Mouse (Mus musculus): Measurements from ENCODE around the gene Svbp. TPM values are rescaled to one million over a fixed set of nuclear protein-coding genes. Genes with fewer than 3 reads are reported as not detected.

Gene Svbp
- polyA plus RNA-seq, 1 experiment, result 186 TPM

DNA sequence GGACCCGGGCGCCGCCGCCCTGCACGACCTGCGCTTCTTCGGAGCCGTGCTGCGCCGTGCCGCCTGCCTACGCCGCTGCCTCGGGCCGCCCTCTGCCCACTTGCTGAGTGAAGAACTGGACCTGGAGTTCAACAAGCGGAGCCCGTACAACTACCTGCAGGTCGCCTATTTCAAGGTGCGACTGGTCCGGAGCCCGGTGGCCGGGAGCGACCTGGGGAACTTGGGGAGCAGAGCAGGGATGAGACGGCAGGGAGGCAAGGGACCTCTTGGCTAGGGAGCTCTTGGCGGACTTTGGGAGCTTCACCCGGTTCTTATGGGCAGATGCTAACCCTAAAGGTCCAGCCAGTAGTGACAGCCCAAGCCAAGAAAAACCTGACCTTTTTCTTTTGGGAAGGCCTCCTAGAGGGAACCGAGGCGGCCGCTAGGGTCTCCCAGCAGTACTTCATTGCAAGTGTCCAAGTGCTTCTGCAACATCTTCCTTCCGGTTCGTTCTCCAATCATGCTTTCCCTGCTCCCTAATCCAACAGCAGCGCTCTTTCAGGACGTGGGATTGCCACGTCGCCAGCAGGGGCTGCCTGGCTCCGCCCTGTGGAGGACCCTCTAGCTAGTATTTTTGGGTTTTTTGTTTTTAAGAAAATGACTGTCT lies 38.3 kb downstream of the Svbp start:
- no peak for TF ChIP-seq POLR2A (IDR thresholded peaks at IDR 0.05; ENCODE audit: control insufficient read depth, low read depth, low read length)
- TF ChIP-seq CTCF (IDR thresholded peaks at IDR 0.05; ENCODE audit: control insufficient read depth, insufficient read depth, insufficient replicate concordance, low read depth, low read length), result no peak
- H3K27me3 ChIP-seq (ENCODE audit: control insufficient read depth, insufficient read depth, low read length), result no peaks in the 10 kb centered on the region
- H3K4me1 ChIP-seq (ENCODE audit: control insufficient read depth, insufficient read depth, low read length), result peaks cover 7% of the 10 kb centered on the region
- peak overlapping the region; percentile 53; the same call in 1 of the 2 replicates for H3K27ac ChIP-seq (ENCODE audit: control insufficient read depth, insufficient read depth, low read depth, low read length)
- peak overlapping the region; percentile 87 for H3K4me3 ChIP-seq (ENCODE audit: control insufficient read depth, low read depth, low read length)
- no peaks in the 10 kb centered on the region for H3K36me3 ChIP-seq (ENCODE audit: control insufficient read depth, insufficient read depth, low read length)

DNA sequence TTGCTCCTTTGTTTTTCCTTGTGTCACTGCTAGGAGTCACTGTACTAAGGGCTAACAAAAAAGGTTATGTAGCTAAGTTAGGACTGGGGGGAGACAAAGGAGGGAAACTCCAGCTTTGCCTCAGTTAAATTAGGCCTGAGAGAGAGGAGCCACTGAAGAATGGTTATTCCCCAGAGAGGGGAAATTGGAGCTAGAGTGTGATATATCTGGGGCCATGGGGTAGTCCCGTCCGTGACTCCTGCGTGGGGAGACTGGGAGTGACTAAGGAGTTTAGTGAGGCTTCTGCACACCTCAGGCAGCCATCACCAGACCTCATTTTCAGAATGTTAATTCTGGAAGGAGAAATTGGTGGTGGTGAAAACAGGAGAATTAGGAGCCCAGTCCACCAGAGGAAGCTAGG lies 39.2 kb downstream of the Svbp start:
- no peaks in the 10 kb centered on the region for H3K36me3 ChIP-seq (ENCODE audit: control insufficient read depth, insufficient read depth, low read length)
- TF ChIP-seq CTCF (IDR thresholded peaks at IDR 0.05; ENCODE audit: control insufficient read depth, insufficient read depth, insufficient replicate concordance, low read depth, low read length) (no peak), POLR2A (IDR thresholded peaks at IDR 0.05; ENCODE audit: control insufficient read depth, low read depth, low read length) (no peak)
- H3K27me3 ChIP-seq (ENCODE audit: control insufficient read depth, insufficient read depth, low read length), result no peaks in the 10 kb centered on the region
- no peak overlapping the region for H3K27ac ChIP-seq (ENCODE audit: control insufficient read depth, insufficient read depth, low read depth, low read length)
- H3K4me1 ChIP-seq (ENCODE audit: control insufficient read depth, insufficient read depth, low read length), result peaks cover 8% of the 10 kb centered on the region
- no peak overlapping the region for H3K4me3 ChIP-seq (ENCODE audit: control insufficient read depth, low read depth, low read length)

DNA sequence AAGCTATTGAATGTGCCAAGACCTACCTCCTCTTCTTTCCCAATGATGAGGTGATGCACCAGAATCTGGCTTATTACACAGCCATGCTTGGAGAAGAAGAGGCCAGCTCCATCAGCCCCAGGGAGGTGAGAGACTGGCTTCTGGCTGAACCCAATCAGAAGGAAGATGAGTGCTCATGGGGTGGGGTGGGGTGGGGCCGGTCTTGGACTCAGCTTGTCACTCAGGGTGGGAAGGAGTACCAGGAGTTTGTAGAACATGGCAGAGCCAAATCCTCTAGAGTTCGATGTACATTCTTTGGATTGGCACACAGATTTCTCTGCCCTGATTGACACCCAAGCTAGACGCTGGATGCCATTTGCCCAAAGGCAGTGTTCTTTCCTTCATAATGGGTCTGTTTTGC lies 43.6 kb downstream of the Svbp start:
- Histone ChIP-seq H3K36me3 (ENCODE audit: control insufficient read depth, insufficient read depth, low read length) (no peaks in the 10 kb centered on the region), H3K4me1 (ENCODE audit: control insufficient read depth, insufficient read depth, low read length) (peaks cover 3% of the 10 kb centered on the region), H3K4me3 (ENCODE audit: control insufficient read depth, low read depth, low read length) (no peak overlapping the region), H3K27ac (ENCODE audit: control insufficient read depth, insufficient read depth, low read depth, low read length) (no peak overlapping the region), H3K27me3 (ENCODE audit: control insufficient read depth, insufficient read depth, low read length) (no peaks in the 10 kb centered on the region)
- TF ChIP-seq POLR2A (IDR thresholded peaks at IDR 0.05; ENCODE audit: control insufficient read depth, low read depth, low read length) (no peak), CTCF (IDR thresholded peaks at IDR 0.05; ENCODE audit: control insufficient read depth, insufficient read depth, insufficient replicate concordance, low read depth, low read length) (no peak)

DNA sequence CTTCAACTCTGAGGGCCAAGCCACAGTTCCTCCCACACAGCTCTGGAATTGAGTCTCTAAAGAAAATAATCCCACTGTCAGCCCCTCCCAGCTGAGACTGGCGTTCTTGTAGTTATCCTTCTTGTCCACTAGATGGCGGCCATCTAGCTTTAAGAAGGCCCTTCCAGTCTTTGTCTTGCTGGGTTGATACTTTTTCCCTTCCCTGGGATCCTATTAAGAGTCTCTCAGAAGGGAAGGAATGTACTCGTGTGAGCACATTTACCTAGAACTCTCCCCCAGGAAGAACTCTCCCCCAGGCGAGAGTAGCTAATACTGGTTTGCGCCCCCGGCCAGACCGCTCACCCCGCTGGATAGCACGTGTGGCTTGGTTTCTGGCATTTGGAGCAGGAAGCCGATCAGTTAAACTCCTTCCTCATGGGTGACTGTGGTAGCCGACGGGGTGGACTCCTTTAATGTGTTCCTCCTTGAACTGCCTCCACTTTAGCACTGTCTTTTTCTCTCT lies 44.1 kb downstream of the Svbp start:
- Histone ChIP-seq H3K27ac (ENCODE audit: control insufficient read depth, insufficient read depth, low read depth, low read length) (no peak overlapping the region), H3K27me3 (ENCODE audit: control insufficient read depth, insufficient read depth, low read length) (no peaks in the 10 kb centered on the region), H3K4me3 (ENCODE audit: control insufficient read depth, low read depth, low read length) (no peak overlapping the region), H3K4me1 (ENCODE audit: control insufficient read depth, insufficient read depth, low read length) (peaks cover 2% of the 10 kb centered on the region; the same call in 1 of the 2 replicates), H3K36me3 (ENCODE audit: control insufficient read depth, insufficient read depth, low read length) (no peaks in the 10 kb centered on the region)
- TF ChIP-seq CTCF (IDR thresholded peaks at IDR 0.05; ENCODE audit: control insufficient read depth, insufficient read depth, insufficient replicate concordance, low read depth, low read length), result no peak
- no peak for TF ChIP-seq POLR2A (IDR thresholded peaks at IDR 0.05; ENCODE audit: control insufficient read depth, low read depth, low read length)

DNA sequence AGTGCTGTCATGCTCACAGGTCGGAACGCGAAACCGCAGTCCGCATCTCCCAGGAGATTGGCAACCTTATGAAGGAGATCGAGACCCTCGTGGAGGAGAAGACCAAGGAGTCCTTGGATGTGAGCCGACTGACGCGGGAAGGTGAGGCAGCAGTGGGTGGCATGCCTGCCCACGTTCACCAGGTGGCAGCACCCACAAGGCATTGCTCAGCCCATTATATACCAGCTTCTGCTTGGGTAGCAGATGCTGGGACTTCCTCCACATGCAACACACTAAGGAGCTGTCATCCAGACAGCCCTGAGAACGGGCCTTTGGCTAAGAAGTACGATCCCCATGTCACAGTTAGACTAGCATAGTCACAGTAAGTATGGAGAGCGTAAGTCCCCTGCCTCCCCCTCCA lies 46.6 kb downstream of the Svbp start:
- Histone ChIP-seq H3K4me1 (ENCODE audit: control insufficient read depth, insufficient read depth, low read length) (peaks cover 2% of the 10 kb centered on the region; the same call in 1 of the 2 replicates), H3K4me3 (ENCODE audit: control insufficient read depth, low read depth, low read length) (no peak overlapping the region), H3K27ac (ENCODE audit: control insufficient read depth, insufficient read depth, low read depth, low read length) (no peak overlapping the region), H3K36me3 (ENCODE audit: control insufficient read depth, insufficient read depth, low read length) (no peaks in the 10 kb centered on the region), H3K27me3 (ENCODE audit: control insufficient read depth, insufficient read depth, low read length) (no peaks in the 10 kb centered on the region)
- TF ChIP-seq CTCF (IDR thresholded peaks at IDR 0.05; ENCODE audit: control insufficient read depth, insufficient read depth, insufficient replicate concordance, low read depth, low read length) (peak; percentile 54; the same call in 1 of the 2 replicates), POLR2A (IDR thresholded peaks at IDR 0.05; ENCODE audit: control insufficient read depth, low read depth, low read length) (no peak)

DNA sequence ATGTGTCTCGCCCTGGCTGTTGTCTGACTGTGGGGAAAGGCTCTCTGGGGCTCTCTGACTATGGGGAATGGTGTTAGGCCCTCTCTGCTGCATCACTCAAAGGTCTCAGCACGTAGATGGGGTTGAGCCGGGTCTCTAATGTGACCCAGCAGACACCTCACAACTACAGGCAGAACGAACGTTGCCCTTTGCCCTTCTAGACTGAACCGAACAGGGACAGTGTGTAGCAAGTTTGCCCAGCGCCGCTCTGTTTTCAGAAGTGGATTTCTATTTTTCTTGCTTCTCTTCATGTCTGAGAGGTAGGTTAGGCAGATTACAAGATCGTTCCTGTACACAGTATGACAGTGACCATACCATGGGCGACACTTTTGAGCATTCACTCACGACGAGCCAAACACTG lies 47.5 kb downstream of the Svbp start:
- Histone ChIP-seq H3K4me1 (ENCODE audit: control insufficient read depth, insufficient read depth, low read length) (peaks cover 2% of the 10 kb centered on the region; the same call in 1 of the 2 replicates), H3K27me3 (ENCODE audit: control insufficient read depth, insufficient read depth, low read length) (no peaks in the 10 kb centered on the region), H3K36me3 (ENCODE audit: control insufficient read depth, insufficient read depth, low read length) (no peaks in the 10 kb centered on the region), H3K27ac (ENCODE audit: control insufficient read depth, insufficient read depth, low read depth, low read length) (no peak overlapping the region), H3K4me3 (ENCODE audit: control insufficient read depth, low read depth, low read length) (no peak overlapping the region)
- TF ChIP-seq POLR2A (IDR thresholded peaks at IDR 0.05; ENCODE audit: control insufficient read depth, low read depth, low read length) (no peak), CTCF (IDR thresholded peaks at IDR 0.05; ENCODE audit: control insufficient read depth, insufficient read depth, insufficient replicate concordance, low read depth, low read length) (no peak)

DNA sequence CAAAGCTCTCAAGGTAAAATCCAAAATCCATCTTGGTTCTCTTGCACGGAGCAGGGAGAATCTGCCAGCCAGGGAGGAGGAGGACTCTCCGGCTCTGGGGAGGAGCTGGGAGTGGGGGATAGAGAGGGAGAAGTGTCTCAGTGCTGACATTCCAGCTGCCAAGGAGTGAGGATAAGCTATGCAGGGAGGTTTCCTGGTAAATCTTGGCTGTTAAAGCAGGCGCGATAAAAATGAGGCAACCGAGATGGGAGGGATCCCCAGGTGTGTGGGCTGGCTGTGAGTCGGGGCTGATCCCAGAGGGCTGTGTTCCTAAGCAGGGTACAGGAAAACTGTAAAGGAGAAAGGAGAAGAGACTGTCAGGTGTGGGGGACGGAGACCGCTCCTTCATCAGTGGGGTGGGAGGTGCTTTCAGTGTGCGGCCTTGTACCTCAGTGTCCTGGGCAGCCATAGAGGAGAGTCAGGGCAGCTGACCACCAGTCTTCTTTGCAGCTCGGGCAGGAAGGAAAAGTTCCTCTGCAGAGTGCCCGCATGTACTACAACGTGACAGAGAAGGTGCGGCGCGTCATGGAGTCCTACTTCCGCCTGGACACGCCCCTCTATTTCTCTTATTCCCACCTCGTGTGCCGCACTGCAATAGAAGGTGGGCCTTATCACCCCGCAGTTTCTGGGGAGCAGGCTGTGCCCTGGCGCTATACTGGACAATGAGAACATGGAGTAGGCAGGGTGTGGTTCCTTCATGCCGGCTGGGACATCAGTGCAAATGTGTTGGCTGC lies 49.5 kb downstream of the Svbp start:
- no peak overlapping the region for H3K27ac ChIP-seq (ENCODE audit: control insufficient read depth, insufficient read depth, low read depth, low read length)
- TF ChIP-seq CTCF (IDR thresholded peaks at IDR 0.05; ENCODE audit: control insufficient read depth, insufficient read depth, insufficient replicate concordance, low read depth, low read length), result no peak
- TF ChIP-seq POLR2A (IDR thresholded peaks at IDR 0.05; ENCODE audit: control insufficient read depth, low read depth, low read length), result no peak
- no peaks in the 10 kb centered on the region for H3K36me3 ChIP-seq (ENCODE audit: control insufficient read depth, insufficient read depth, low read length)

More for the DNA sequence above, 49.5 kb downstream of the Svbp start:
- Histone ChIP-seq H3K4me3 (ENCODE audit: control insufficient read depth, low read depth, low read length) (no peak overlapping the region), H3K27me3 (ENCODE audit: control insufficient read depth, insufficient read depth, low read length) (no peaks in the 10 kb centered on the region), H3K4me1 (ENCODE audit: control insufficient read depth, insufficient read depth, low read length) (no peaks in the 10 kb centered on the region)
